Mouse (Mus musculus) liver, embryonic 11.5 days (tissue): Measurements from ENCODE around the gene Sv2c. TPM values are rescaled to one million over a fixed set of nuclear protein-coding genes. Genes with fewer than 3 reads are reported as not detected.

ENCODE experiments used
- ATAC-seq: fragments of 200-750 bp; cut with Nextera tagmentation; replicated peaks from 2 replicates; pipeline ENCODE4 v1.8.0; 2017; ENCODE audit warnings: moderate number of reproducible peaks, mild to moderate bottlenecking, moderate TSS enrichment, moderate library complexity; ENCODE audit not compliant: low FRiP score
- DNase-seq: peaks from one replicate; pipeline ENCODE4 v3.0.0-alpha.2; 2017; ENCODE audit warnings: low spot score
- H3K27ac ChIP-seq: fragments of 300-500 bp; sonication (generic); 2 replicates; pipeline ENCODE4 v1.5.1; 2014; ENCODE audit warnings: mild to moderate bottlenecking, low read depth, low read length, control low read depth
- H3K27me3 ChIP-seq: fragments of 300-500 bp; sonication (generic); replicated peaks from 2 replicates; pipeline ENCODE4 v1.6.1; 2014; ENCODE audit warnings: low read length, mixed read lengths; ENCODE audit not compliant: control insufficient read depth, insufficient read depth
- H3K36me3 ChIP-seq: fragments of 300-500 bp; sonication (generic); 2 replicates; pipeline ENCODE4 v1.6.1; 2014; ENCODE audit warnings: mild to moderate bottlenecking, low read length, moderate library complexity, mixed read lengths; ENCODE audit not compliant: control insufficient read depth, insufficient read depth
- H3K4me1 ChIP-seq: fragments of 300-500 bp; sonication (generic); replicated peaks from 2 replicates; pipeline ENCODE4 v1.6.1; 2014; ENCODE audit warnings: low read length, mixed read lengths; ENCODE audit not compliant: control insufficient read depth, insufficient read depth
- H3K4me2 ChIP-seq: fragments of 300-500 bp; sonication (generic); 2 replicates; pipeline ENCODE4 v1.6.1; 2014; ENCODE audit warnings: mild to moderate bottlenecking, control low read depth, moderate library complexity
- H3K4me3 ChIP-seq: fragments of 300-500 bp; sonication (generic); 2 replicates; pipeline ENCODE4 v1.5.1; 2014; ENCODE audit warnings: low read depth, low read length, control low read depth
- H3K9ac ChIP-seq: fragments of 300-500 bp; sonication (generic); 2 replicates; pipeline ENCODE4 v1.6.1; 2014; ENCODE audit warnings: low read depth, low read length, control low read depth
- H3K9me3 ChIP-seq: fragments of 300-500 bp; sonication (generic); 2 replicates; pipeline ENCODE4 v1.6.1; 2016; ENCODE audit warnings: low read length, inconsistent platforms, mixed read lengths; ENCODE audit not compliant: control insufficient read depth
- WGBS: fragments of 180-500 bp; shearing (Covaris S2); extraction: QIAGEN DNeasy Blood & Tissue Kit; methylation state at CpG from one replicate; pipeline ENCODE4 v1.1.7; 2014; 5-methylcytosine and 5-hydroxymethylcytosine counted together
- polyA plus RNA-seq: library from polyadenylated mRNA; unstranded; fragments of >200 nt; fragmentation: Nextera tagmentation; extraction: Ambion mirVana; gene quantifications from 2 replicates; pipeline ENCODE4 v1.2.1, GENCODE M21; 2014

Sv2c gene
- polyA plus RNA-seq, 1 experiment from 2014 or later, result 0.23 TPM

GRCm38 (mm10) chr13:95999396-95999795 is 133.0 kb downstream of the Sv2c start:
- no peak overlapping the region for H3K9ac ChIP-seq
- no peak overlapping the region for H3K4me3 ChIP-seq
- H3K4me2 ChIP-seq, result no peak overlapping the region
- H3K27ac ChIP-seq, result no peak overlapping the region
- no peaks in the 10 kb centered on the region for H3K27me3 ChIP-seq
- WGBS, result 69% methylated on average over 10 of the region's 10 CpGs
- no peaks in the 10 kb centered on the region for H3K9me3 ChIP-seq
- ATAC-seq, result no peak
- no peaks in the 10 kb centered on the region for H3K4me1 ChIP-seq
- H3K36me3 ChIP-seq, result no peaks in the 10 kb centered on the region
- no peak for DNase-seq

DNA sequence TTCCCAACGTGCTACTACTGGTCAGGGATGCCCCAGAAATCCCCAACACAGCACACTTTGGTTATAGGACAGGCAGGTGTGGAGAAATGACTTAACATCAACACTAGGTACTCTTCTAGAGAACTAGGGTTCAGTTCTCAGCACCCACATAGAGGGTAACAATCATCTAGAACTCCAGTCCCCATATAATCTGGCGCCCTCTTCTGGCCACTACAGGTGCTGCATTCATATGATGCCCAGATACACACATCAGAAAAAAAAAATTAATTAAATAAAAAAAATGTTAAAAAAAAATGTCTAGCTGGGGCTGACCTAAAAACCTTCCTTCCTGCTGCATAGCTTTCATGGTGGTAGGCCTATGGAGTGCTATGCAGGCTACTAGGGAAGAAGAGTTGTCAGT is 135.1 kb downstream of the Sv2c start:
- H3K27me3 ChIP-seq, result no peaks in the 10 kb centered on the region
- DNase-seq (no peak), ATAC-seq (no peak)
- H3K27ac ChIP-seq, result no peak overlapping the region
- no peaks in the 10 kb centered on the region for H3K36me3 ChIP-seq
- WGBS, result 41% methylated on average over 2 of the region's 2 CpGs
- H3K4me1 ChIP-seq, result no peaks in the 10 kb centered on the region
- H3K9ac ChIP-seq, result no peak overlapping the region
- no peak overlapping the region for H3K4me2 ChIP-seq
- no peak overlapping the region for H3K4me3 ChIP-seq
- H3K9me3 ChIP-seq, result no peaks in the 10 kb centered on the region

DNA sequence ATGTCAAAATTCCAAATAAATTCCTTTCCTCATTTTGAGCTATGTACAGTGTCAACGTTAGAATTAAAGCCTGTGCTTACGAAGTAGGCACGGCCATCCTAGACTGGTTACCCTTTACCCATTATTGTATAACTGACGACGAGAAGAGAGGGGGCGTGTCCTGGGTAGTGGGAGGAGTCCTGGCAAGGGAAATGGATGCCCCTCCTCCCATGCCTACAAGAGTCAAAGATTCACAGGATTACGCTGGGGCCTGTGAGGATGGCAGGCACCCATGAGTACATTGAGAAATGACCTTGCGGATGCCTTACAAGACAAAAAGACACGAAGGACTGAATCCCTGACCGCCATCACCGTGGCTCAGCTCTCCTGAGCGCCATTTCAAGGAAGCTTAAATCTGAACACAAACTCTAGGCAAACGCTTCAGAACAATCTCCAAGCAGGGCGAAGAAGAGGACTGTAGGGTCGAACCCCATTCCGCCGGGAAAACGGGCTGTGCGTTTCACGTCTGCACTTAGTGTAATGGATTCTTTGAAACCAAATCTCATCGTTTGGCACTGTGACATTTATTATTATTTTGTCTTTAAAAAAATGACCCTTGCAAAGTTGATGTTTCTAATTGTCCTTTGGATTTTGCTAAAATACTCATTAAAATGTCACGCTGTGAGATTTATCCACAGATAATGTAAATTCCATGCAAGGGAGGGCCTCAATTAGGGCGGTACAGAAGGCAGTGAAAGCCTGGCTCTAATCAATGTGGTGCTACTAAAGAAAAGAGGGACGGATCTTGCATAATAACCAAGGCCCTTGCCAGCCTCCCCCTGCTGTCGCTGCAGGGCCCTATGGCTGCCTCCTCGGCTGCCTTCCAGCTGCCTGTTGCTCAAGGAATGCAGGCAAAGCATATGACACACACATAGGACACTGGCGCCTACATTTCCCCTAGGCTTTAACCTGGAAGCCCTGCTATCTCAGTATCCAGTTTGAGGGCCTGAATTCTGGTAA is 137.4 kb downstream of the Sv2c start:
- no peak for DNase-seq
- no peak overlapping the region for H3K9ac ChIP-seq
- H3K27ac ChIP-seq, result no peak overlapping the region
- H3K27me3 ChIP-seq, result no peaks in the 10 kb centered on the region
- no peak overlapping the region for H3K4me3 ChIP-seq
- ATAC-seq, result no peak
- no peaks in the 10 kb centered on the region for H3K4me1 ChIP-seq
- no peaks in the 10 kb centered on the region for H3K36me3 ChIP-seq
- WGBS, result 72% methylated on average over 27 of the region's 27 CpGs
- H3K9me3 ChIP-seq, result no peaks in the 10 kb centered on the region
- H3K4me2 ChIP-seq, result no peak overlapping the region

GRCm38 (mm10) chr13:95988181-95988580 is 144.2 kb downstream of the Sv2c start:
- H3K36me3 ChIP-seq, result no peaks in the 10 kb centered on the region
- no peaks in the 10 kb centered on the region for H3K27me3 ChIP-seq
- H3K9me3 ChIP-seq, result no peaks in the 10 kb centered on the region
- DNase-seq (no peak), ATAC-seq (no peak)
- 50% methylated on average over 9 of the region's 9 CpGs for WGBS
- H3K27ac ChIP-seq, result no peak overlapping the region
- no peak overlapping the region for H3K9ac ChIP-seq
- no peak overlapping the region for H3K4me2 ChIP-seq
- H3K4me3 ChIP-seq, result no peak overlapping the region
- H3K4me1 ChIP-seq, result no peaks in the 10 kb centered on the region; the same call in 1 of the 2 replicates

DNA sequence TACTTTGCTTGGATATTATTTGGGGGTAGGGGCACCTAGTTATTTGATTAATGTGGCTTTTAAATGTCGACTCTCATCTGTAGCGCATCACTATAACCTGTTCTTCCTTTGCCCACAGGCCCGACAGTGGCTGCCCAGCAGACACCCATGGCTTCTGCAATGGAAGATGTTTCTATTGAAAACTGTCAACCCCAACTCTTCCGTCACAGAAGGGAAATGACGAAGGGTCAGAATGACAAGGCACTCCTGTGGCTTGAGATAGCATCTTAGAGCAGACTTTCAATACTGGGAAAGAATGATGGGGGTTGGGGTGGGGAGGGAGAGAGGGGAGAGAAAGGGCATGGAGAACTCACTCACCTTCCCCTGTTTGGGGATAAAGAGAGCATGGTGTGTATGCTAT is 145.2 kb downstream of the Sv2c start:
- no peak for ATAC-seq
- Histone ChIP-seq H3K4me3 (no peak overlapping the region), H3K4me2 (no peak overlapping the region), H3K9me3 (no peaks in the 10 kb centered on the region), H3K36me3 (no peaks in the 10 kb centered on the region), H3K9ac (no peak overlapping the region), H3K4me1 (no peaks in the 10 kb centered on the region; the same call in 1 of the 2 replicates), H3K27me3 (no peaks in the 10 kb centered on the region), H3K27ac (no peak overlapping the region)
- WGBS, result 68% methylated on average over 5 of the region's 5 CpGs
- DNase-seq, result no peak

GRCm38 (mm10) chr13:95986375-95986774 is 146.0 kb downstream of the Sv2c start:
- H3K9ac ChIP-seq, result no peak overlapping the region
- H3K4me2 ChIP-seq, result no peak overlapping the region
- ATAC-seq, result no peak
- no peaks in the 10 kb centered on the region for H3K9me3 ChIP-seq
- 71% methylated on average over 13 of the region's 13 CpGs for WGBS
- no peak for DNase-seq
- H3K4me3 ChIP-seq, result no peak overlapping the region
- no peaks in the 10 kb centered on the region for H3K36me3 ChIP-seq
- H3K27me3 ChIP-seq, result no peaks in the 10 kb centered on the region
- no peak overlapping the region for H3K27ac ChIP-seq
- H3K4me1 ChIP-seq, result no peaks in the 10 kb centered on the region; the same call in 1 of the 2 replicates

DNA sequence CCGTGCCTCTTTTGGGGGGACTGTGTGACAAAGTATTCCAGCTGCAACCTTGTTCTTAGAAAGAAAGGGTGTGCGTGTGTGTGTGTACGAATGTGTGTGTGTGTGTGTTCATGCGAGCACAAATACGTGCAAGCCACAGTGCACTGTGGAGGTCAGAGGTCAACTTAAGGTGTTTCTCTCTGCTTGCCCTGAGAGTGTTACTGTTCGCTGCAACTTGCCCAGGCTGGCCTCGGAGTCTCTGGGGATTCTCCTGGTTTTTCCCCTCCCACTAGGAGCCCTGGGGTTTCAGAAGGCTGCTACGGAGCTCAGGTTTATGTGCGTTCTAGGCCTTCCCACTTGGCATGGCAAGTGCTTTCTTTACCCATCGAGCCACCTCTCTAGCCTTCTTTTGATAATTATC is 157.2 kb downstream of the Sv2c start:
- Histone ChIP-seq H3K9me3 (no peaks in the 10 kb centered on the region), H3K4me2 (no peak overlapping the region), H3K27ac (no peak overlapping the region), H3K27me3 (no peaks in the 10 kb centered on the region), H3K4me1 (no peaks in the 10 kb centered on the region), H3K4me3 (no peak overlapping the region), H3K36me3 (no peaks in the 10 kb centered on the region), H3K9ac (no peak overlapping the region)
- DNase-seq, result no peak
- no peak for ATAC-seq
- 84% methylated on average over 10 of the region's 10 CpGs for WGBS

- 83% methylated on average over 11 of the region's 11 CpGs for WGBS
- Histone ChIP-seq H3K9me3 (no peaks in the 10 kb centered on the region), H3K4me2 (no peak overlapping the region), H3K27me3 (no peaks in the 10 kb centered on the region), H3K4me3 (no peak overlapping the region), H3K9ac (no peak overlapping the region), H3K4me1 (no peaks in the 10 kb centered on the region), H3K27ac (no peak overlapping the region), H3K36me3 (no peaks in the 10 kb centered on the region)
- ATAC-seq (no peak), DNase-seq (no peak)
Measured at GRCm38 (mm10) chr13:95974106-95974505, 158.3 kb downstream of the Sv2c start.
